Mouse (Mus musculus) left cerebral cortex, postnatal 4 days (tissue): ENCODE results near the gene Gm15448. TPM values are rescaled to one million over a fixed set of nuclear protein-coding genes. Genes with fewer than 3 reads are reported as not detected.
"Not testable (repeated sequence)": the region's sequence is repeated elsewhere in the genome, so short reads cannot be mapped to it uniquely, and the experiment has no call there.

Source experiments
- DNase-seq: peaks from one replicate; pipeline ENCODE4 v3.0.0-alpha.2; 2022
- intact Hi-C: fragments of 180-260 bp; cut with DNase I; formaldehyde crosslinking; loops from one replicate; pipeline ENCODE4 v1.15.1; 2025
- total RNA-seq, 2 experiments: library from RNA; stranded (reverse); gene quantifications; 2 replicates each; pipeline ENCODE4 v1.2.3; 2021

Gene Gm15448
- not detected for total RNA-seq

DNA sequence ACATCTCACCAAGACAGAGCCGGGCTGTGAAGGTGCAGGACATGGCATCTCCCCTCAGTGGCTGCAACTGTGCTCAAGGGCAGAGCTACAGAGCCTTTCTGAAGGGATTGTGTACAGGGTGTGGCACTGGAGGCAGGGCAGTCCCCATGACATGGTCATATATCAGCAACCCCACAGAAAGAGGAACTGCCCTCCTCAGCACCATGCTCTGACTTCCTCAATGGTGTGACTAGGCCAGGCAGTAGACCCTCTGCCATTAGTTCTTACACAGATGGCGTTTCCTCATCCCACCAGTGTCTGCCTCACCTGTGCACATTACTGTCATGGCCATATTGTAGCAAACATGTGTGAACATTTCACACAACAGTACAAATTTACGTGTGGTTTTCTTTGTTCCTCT lies at the start of gene Gm15448:
Gene Gm15448, minus strand, starts transcription at position 89 of the 400 bp plus-strand sequence.
- DNase-seq, intact Hi-C loops: not testable (repeated sequence)

- intact Hi-C loops, DNase-seq: not testable (repeated sequence)
Measured at GRCm38 (mm10) chr7:3875032-3875431, 49.5 kb upstream of the Gm15448 start.

DNA sequence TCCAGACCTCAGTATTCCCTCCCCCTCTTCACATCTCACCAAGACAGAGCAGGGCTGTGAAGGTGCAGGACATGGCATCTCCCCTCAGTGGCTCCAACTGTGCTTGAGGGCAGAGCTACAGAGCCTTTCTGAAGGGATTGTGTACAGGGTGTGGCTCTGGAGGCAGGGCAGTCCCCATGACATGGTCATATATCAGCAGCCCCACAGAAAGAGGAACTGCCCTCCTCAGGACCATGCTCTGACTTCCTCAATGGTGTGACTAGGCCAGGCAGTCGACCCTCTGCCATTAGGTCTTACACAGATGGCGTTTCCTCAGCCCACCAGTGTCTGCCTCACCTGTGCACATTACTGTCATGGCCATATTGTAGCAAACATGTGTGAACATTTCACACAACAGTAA lies 19.5 kb upstream of the Gm15448 start, which contains the start of gene Pira2:
Gene Pira2, minus strand, starts transcription at position 101 of the 400 bp plus-strand sequence.
- intact Hi-C loops, DNase-seq: not testable (repeated sequence)

DNA sequence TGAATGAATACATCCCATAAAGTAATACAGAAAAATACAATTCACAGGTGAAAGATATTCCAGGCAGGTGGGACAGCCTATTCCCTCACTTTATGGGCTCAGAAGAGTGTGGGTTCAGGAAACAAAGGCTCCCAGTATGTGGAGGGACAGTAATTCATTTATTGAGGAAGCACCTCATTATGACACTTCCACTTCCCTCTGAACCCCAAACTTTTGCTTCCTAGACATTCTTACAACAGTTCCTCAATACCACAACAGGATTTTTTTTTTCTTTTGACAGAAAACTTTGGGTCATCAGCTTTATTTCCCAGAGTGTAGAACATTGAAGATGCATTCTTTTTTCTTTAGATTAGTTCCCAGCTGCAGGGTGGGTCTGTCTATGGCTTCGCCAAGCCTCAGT lies 12.4 kb upstream of the Gm15448 start:
- DNase-seq, intact Hi-C loops: not testable (repeated sequence)

GRCm38 (mm10) chr7:3830633-3831032 lies 5.1 kb upstream of the Gm15448 start:
- intact Hi-C loops, DNase-seq: not testable (repeated sequence)

DNA sequence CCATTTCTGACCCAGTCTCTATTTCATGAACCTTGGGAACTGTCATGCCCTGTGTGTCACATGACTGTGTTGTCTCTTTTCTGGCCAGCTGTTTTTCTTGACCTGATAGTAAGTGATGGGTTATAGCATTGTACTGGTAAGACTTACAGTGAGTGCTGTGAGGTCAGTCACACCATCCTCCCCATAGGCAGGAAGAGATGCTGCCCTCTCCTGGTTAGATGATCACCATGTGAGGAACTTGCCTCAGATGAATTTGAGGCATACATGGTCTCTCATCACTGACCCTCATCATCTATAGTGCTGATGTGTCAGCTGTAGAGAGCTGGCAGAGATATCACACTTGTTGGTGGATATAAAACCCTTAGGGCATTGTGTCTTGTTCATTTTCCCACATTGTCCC lies 13.6 kb downstream of the Gm15448 start:
- DNase-seq, intact Hi-C loops: not testable (repeated sequence)

DNA sequence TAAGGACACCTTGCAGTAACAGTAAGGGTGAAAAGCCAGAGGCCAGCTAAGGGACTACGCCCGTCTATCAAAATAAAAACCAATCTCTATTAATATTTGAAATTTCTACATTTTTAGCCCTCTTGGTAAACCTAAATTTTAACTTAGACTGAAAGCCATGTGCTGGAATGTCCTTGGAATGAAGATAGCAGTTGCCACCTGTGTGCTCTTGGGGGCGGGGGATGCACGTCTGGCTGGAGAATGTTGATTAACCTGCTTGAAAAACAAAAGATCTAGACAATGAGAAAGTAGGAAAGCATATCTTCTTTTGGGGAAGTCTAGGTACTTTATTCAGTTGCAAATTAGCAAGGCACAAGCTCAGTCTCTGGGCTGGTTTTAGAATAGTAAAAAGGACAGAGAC lies 22.6 kb downstream of the Gm15448 start:
- intact Hi-C loops, DNase-seq: not testable (repeated sequence)

GRCm38 (mm10) chr7:3799940-3800339 lies 25.5 kb downstream of the Gm15448 start:
- DNase-seq, intact Hi-C loops: not testable (repeated sequence)

DNA sequence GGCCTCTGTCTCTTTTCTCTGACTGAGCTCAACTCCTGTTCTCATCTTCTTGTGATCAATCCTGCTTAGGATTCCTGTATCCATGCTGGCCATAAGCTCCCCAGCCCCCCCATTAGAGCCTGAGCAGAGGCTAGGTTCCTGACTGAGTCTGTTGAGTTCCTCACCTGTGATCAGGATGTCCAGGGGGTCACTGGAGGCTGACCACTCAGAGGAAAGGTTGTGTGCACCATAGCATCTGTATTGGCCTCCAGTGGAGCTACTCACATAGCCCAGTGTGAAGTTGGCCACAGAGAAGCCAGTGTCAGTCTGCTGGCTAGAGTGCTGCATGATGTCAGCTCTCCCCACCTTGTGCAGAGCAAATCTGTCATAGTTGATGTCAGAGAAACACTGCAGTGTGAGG lies 29.2 kb downstream of the Gm15448 start:
- DNase-seq, intact Hi-C loops: not testable (repeated sequence)

Other genes with a start within 250 kb of the Gm15448 start
- 1 to 10 TPM in 1 of 2 experiments, under 1 TPM in 1; 0.84 to 1.1 TPM for gene Oscar, start 209.5 kb downstream of the Gm15448 start, total RNA-seq
- gene Ndufa3, start 208.3 kb downstream of the Gm15448 start, total RNA-seq, result 100 to 1,000 TPM; 370 to 397 TPM
- 10 to 100 TPM; 40.7 to 43.7 TPM for gene Tfpt, start 195.8 kb downstream of the Gm15448 start, total RNA-seq
- gene Prpf31, start 195.7 kb downstream of the Gm15448 start, total RNA-seq, result 10 to 100 TPM; 58.0 to 58.2 TPM
- gene Cnot3, start 180.4 kb downstream of the Gm15448 start, total RNA-seq, result 10 to 100 TPM; 53.3 to 57.2 TPM
- gene Leng1, start 159.8 kb downstream of the Gm15448 start, total RNA-seq, result 1 to 10 TPM; 6.2 to 8.2 TPM
- 1 to 10 TPM; 7.5 to 8.3 TPM for gene Tmc4, start 148.1 kb downstream of the Gm15448 start, total RNA-seq
- 100 to 1,000 TPM; 125 to 129 TPM for gene Tsen34, start 132.8 kb downstream of the Gm15448 start, total RNA-seq
- 100 to 1,000 TPM; 132 to 147 TPM for gene Mboat7, start 132.2 kb downstream of the Gm15448 start, total RNA-seq
- 100 to 1,000 TPM; 693 to 718 TPM for gene Rps9, start 121.7 kb downstream of the Gm15448 start, total RNA-seq
- under 1 TPM; 0.22 to 0.34 TPM for gene Pirb, start 105.3 kb downstream of the Gm15448 start, total RNA-seq
- not detected for gene Pira2, start 19.4 kb upstream of the Gm15448 start, total RNA-seq
- gene Gm14548, start 72.4 kb upstream of the Gm15448 start, total RNA-seq, result not detected
- gene Lilra6, start 89.8 kb upstream of the Gm15448 start, total RNA-seq, result not detected
- 1 to 10 TPM; 1.9 to 2.1 TPM for gene Lair1, start 237.5 kb upstream of the Gm15448 start, total RNA-seq